Mouse (Mus musculus): ENCODE measurements around the gene Mtf1.

GRCm38 (mm10) chr4:124898428-124898827 is 96.5 kb downstream of the Mtf1 start:
- TF ChIP-seq CTCF (IDR thresholded peaks at IDR 0.05; ENCODE audit: extremely low read depth, insufficient read length, insufficient replicate concordance, low read depth, low read length) (no peak), POLR2A (IDR thresholded peaks at IDR 0.05; ENCODE audit: low read depth, low read length) (no peak)

Data from small intestine, adult 2 months (tissue).